Mouse (Mus musculus) myocyte (in vitro differentiated cells): ENCODE measurements at regions not wholly inside any gene's neighbourhood (a gene's known extent, or its start where the extent isn't known, plus 50 kb on each side); places are given as distances from the start of the nearest gene placed in this dataset.

Source experiments
- H3K27me3 ChIP-seq: one replicate; pipeline ENCODE4 v1.6.1; 2011; ENCODE audit not compliant: control insufficient read depth, insufficient read depth, insufficient read length
- H3K36me3 ChIP-seq: one replicate; pipeline ENCODE4 v1.6.1; 2011; ENCODE audit not compliant: control insufficient read depth, insufficient read depth
- H3K4me2 ChIP-seq: one replicate; pipeline ENCODE4 v1.6.1; 2011; ENCODE audit warnings: low read depth, control low read depth
- H3K4me3 ChIP-seq: one replicate; pipeline ENCODE4 v1.5.1; 2011; ENCODE audit warnings: mild to moderate bottlenecking, control low read depth, moderate library complexity
- H3K79me2 ChIP-seq: one replicate; pipeline ENCODE4 v1.6.1; 2011; ENCODE audit not compliant: control insufficient read depth, insufficient read depth
- H3ac ChIP-seq: one replicate; pipeline ENCODE4 v1.6.1; 2011; ENCODE audit not compliant: control insufficient read depth, insufficient read length
- CEBPB ChIP-seq: IDR thresholded peaks from 2 replicates; pipeline ENCODE4 v1.6.1; 2011; ENCODE audit warnings: mild to moderate bottlenecking, moderate library complexity; ENCODE audit not compliant: poor library complexity, insufficient read depth, severe bottlenecking
- E2F4 ChIP-seq: IDR thresholded peaks from one replicate; pipeline ENCODE4 v1.6.1; 2011; ENCODE audit warnings: mild to moderate bottlenecking, control low read depth, moderate library complexity; ENCODE audit not compliant: insufficient read depth
- MAX ChIP-seq: IDR thresholded peaks from one replicate; pipeline ENCODE4 v1.6.1; 2011; ENCODE audit warnings: low read depth, mild to moderate bottlenecking, control low read depth
- MYOD1 ChIP-seq, 3 experiments: IDR thresholded peaks; one replicate each; pipeline ENCODE4 v1.6.1; 2011; ENCODE audit warnings: control low read depth in 2 of 3, low read depth in 2 of 3, mild to moderate bottlenecking in 2 of 3, moderate library complexity in 1 of 3; ENCODE audit not compliant: insufficient read length in 2 of 3, control insufficient read depth in 1 of 3
- MYOG ChIP-seq, 3 experiments: IDR thresholded peaks; one replicate each; pipeline ENCODE4 v1.6.1; 2011; ENCODE audit warnings: control low read depth in 2 of 3, low read depth in 2 of 3, mild to moderate bottlenecking in 2 of 3; ENCODE audit not compliant: insufficient read length in 2 of 3, control insufficient read depth in 1 of 3, insufficient read depth in 1 of 3
- POLR2A ChIP-seq: IDR thresholded peaks from one replicate; pipeline ENCODE4 v1.6.1; 2011; ENCODE audit warnings: low read depth, mild to moderate bottlenecking, control low read depth, moderate library complexity; ENCODE audit not compliant: insufficient read length
- POLR2AphosphoS2 ChIP-seq: IDR thresholded peaks from one replicate; pipeline ENCODE4 v1.6.1; 2011; ENCODE audit warnings: low read depth, control low read depth; ENCODE audit not compliant: insufficient read length
- REST ChIP-seq: IDR thresholded peaks from one replicate; pipeline ENCODE4 v1.6.1; 2011; ENCODE audit warnings: mild to moderate bottlenecking, control low read depth, moderate library complexity; ENCODE audit not compliant: insufficient read depth, insufficient read length
- SRF ChIP-seq: IDR thresholded peaks from one replicate; pipeline ENCODE4 v1.6.1; 2011; ENCODE audit warnings: low read depth; ENCODE audit not compliant: control insufficient read depth, insufficient read length
- TCF12 ChIP-seq: IDR thresholded peaks from one replicate; pipeline ENCODE4 v1.6.1; 2011; ENCODE audit warnings: mild to moderate bottlenecking, control low read depth; ENCODE audit not compliant: poor library complexity, insufficient read depth, severe bottlenecking
- TCF3 ChIP-seq: IDR thresholded peaks from one replicate; pipeline ENCODE4 v1.6.1; 2011; ENCODE audit warnings: low read depth, control low read depth; ENCODE audit not compliant: insufficient read length
- USF1 ChIP-seq: IDR thresholded peaks from one replicate; pipeline ENCODE4 v1.6.1; 2011; ENCODE audit warnings: low read depth, mild to moderate bottlenecking, control low read depth, moderate library complexity

GRCm38 (mm10) chr1:135665484-135665883 lies 54.4 kb upstream of the Csrp1 start:
- no peak overlapping the region for H3K4me3 ChIP-seq
- H3K27me3 ChIP-seq = no peaks in the 10 kb centered on the region
- H3K4me2 ChIP-seq = no peak overlapping the region
- H3K36me3 ChIP-seq = no peaks in the 10 kb centered on the region
- no peak overlapping the region for H3ac ChIP-seq
- H3K79me2 ChIP-seq = peaks cover 70% of the 10 kb centered on the region
- TF ChIP-seq TCF3 (no peak), USF1 (no peak), TCF12 (no peak), REST (no peak), POLR2AphosphoS2 (no peak), SRF (no peak)

GRCm38 (mm10) chr1:135668331-135668730 lies 51.5 kb upstream of the Csrp1 start:
- Histone ChIP-seq H3K27me3 (no peaks in the 10 kb centered on the region), H3K36me3 (no peaks in the 10 kb centered on the region), H3K79me2 (peaks cover 47% of the 10 kb centered on the region), H3K4me2 (peak overlapping the region; percentile 88), H3K4me3 (no peak overlapping the region), H3ac (no peak overlapping the region)
- TF ChIP-seq TCF12 = peak; percentile 97
- peak in 2 of 3 experiments; percentile 64 to 79 for TF ChIP-seq MYOG (IDR thresholded peaks at IDR 0.05; ENCODE audit: control insufficient read depth in 1 of 3, insufficient read depth in 1 of 3, insufficient read length in 2 of 3, low read depth in 2 of 3)
- no peak for TF ChIP-seq CEBPB
- TF ChIP-seq POLR2A = no peak
- no peak for TF ChIP-seq E2F4
- TF ChIP-seq USF1 = peak; percentile 14
- TF ChIP-seq REST = no peak
- no peak for TF ChIP-seq POLR2AphosphoS2
- peak in 2 of 3 experiments; percentile 92 for TF ChIP-seq MYOD1 (IDR thresholded peaks at IDR 0.05; ENCODE audit: control insufficient read depth in 1 of 3, insufficient read length in 2 of 3, low read depth in 2 of 3)
- no peak for TF ChIP-seq SRF
- peak; percentile 77 for TF ChIP-seq TCF3
- no peak for TF ChIP-seq MAX

- Histone ChIP-seq H3K79me2 (peaks cover 47% of the 10 kb centered on the region), H3K4me2 (peak overlapping the region; percentile 88), H3K4me3 (no peak overlapping the region), H3ac (no peak overlapping the region), H3K36me3 (no peaks in the 10 kb centered on the region), H3K27me3 (no peaks in the 10 kb centered on the region)
- TF ChIP-seq TCF3 = no peak
- TF ChIP-seq MYOG (IDR thresholded peaks at IDR 0.05; ENCODE audit: control insufficient read depth in 1 of 3, insufficient read depth in 1 of 3, insufficient read length in 2 of 3, low read depth in 2 of 3) = no peak
- no peak for TF ChIP-seq USF1
- TF ChIP-seq E2F4 = no peak
- no peak for TF ChIP-seq REST
Measured at GRCm38 (mm10) chr1:135668951-135669350, 50.9 kb upstream of the Csrp1 start.

GRCm38 (mm10) chr1:135669803-135670202 lies 50.1 kb upstream of the Csrp1 start:
- TF ChIP-seq SRF (no peak), E2F4 (no peak), REST (no peak)
- Histone ChIP-seq H3ac (no peak overlapping the region), H3K4me2 (peak overlapping the region; percentile 88), H3K79me2 (peaks cover 48% of the 10 kb centered on the region), H3K27me3 (no peaks in the 10 kb centered on the region), H3K4me3 (no peak overlapping the region), H3K36me3 (no peaks in the 10 kb centered on the region)
